Mouse (Mus musculus) forebrain, embryonic 11.5 days (tissue): ENCODE results near the gene Gper1. TPM values are rescaled to one million over a fixed set of nuclear protein-coding genes. Genes with fewer than 3 reads are reported as not detected.

Experiments used
- ATAC-seq: fragments of 200-750 bp; cut with Nextera tagmentation; replicated peaks from 2 replicates; pipeline ENCODE4 v1.8.0; 2017; ENCODE audit warnings: moderate TSS enrichment; ENCODE audit not compliant: low FRiP score
- DNase-seq: peaks from one replicate; pipeline ENCODE4 v3.0.0-alpha.2; 2017; ENCODE audit warnings: low spot score
- H3K27ac ChIP-seq: fragments of 300-500 bp; sonication (generic); 2 replicates; pipeline ENCODE4 v1.5.1; 2014; ENCODE audit warnings: low read depth, low read length
- H3K27me3 ChIP-seq: fragments of 300-500 bp; sonication (generic); 2 replicates; pipeline ENCODE4 v1.6.1; 2014; ENCODE audit warnings: mild to moderate bottlenecking, low read length, mixed read lengths; ENCODE audit not compliant: control insufficient read depth, insufficient read depth
- H3K36me3 ChIP-seq: fragments of 300-500 bp; sonication (generic); 2 replicates; pipeline ENCODE4 v1.6.1; 2014; ENCODE audit warnings: mild to moderate bottlenecking, low read length, moderate library complexity, mixed read lengths; ENCODE audit not compliant: control insufficient read depth, insufficient read depth
- H3K4me1 ChIP-seq: fragments of 300-500 bp; sonication (generic); replicated peaks from 2 replicates; pipeline ENCODE4 v1.6.1; 2014; ENCODE audit warnings: low read length, mixed read lengths; ENCODE audit not compliant: control insufficient read depth, insufficient read depth
- H3K4me2 ChIP-seq: fragments of 300-500 bp; sonication (generic); 2 replicates; pipeline ENCODE4 v1.6.1; 2014; ENCODE audit warnings: low read depth, mild to moderate bottlenecking, low read length, moderate library complexity, mixed read lengths; ENCODE audit not compliant: severe bottlenecking
- H3K4me3 ChIP-seq: fragments of 300-500 bp; sonication (generic); 2 replicates; pipeline ENCODE4 v1.5.1; 2014; ENCODE audit warnings: low read depth, low read length
- H3K9ac ChIP-seq: fragments of 300-500 bp; sonication (generic); 2 replicates; pipeline ENCODE4 v1.6.1; 2014; ENCODE audit warnings: low read length
- H3K9me3 ChIP-seq: fragments of 300-500 bp; sonication (generic); 2 replicates; pipeline ENCODE4 v1.6.1; 2016; ENCODE audit warnings: low read length, mixed read lengths; ENCODE audit not compliant: control insufficient read depth
- WGBS: fragments of 180-500 bp; shearing (Covaris S2); extraction: QIAGEN DNeasy Blood & Tissue Kit; methylation state at CpG from one replicate; pipeline ENCODE4 v1.1.7; 2014; 5-methylcytosine and 5-hydroxymethylcytosine counted together
- polyA plus RNA-seq: library from polyadenylated mRNA; unstranded; fragments of >200 nt; fragmentation: Nextera tagmentation; extraction: Ambion mirVana; gene quantifications from 2 replicates; pipeline ENCODE4 v1.2.1, GENCODE M21; 2014

Gper1 gene
- polyA plus RNA-seq, 1 experiment from 2014 or later: 1.9 TPM

- DNase-seq: no peak
- Histone ChIP-seq H3K27ac (no peak overlapping the region), H3K4me2 (no peak overlapping the region), H3K4me1 (no peaks in the 10 kb centered on the region), H3K27me3 (no peaks in the 10 kb centered on the region), H3K36me3 (no peaks in the 10 kb centered on the region), H3K4me3 (no peak overlapping the region), H3K9ac (no peak overlapping the region), H3K9me3 (no peaks in the 10 kb centered on the region)
- WGBS: 90% methylated on average over 4 of the region's 4 CpGs
- ATAC-seq: no peak
Measured at GRCm38 (mm10) chr5:139395528-139395927, 27.4 kb upstream of the Gper1 start.

- 86% methylated on average over 4 of the region's 4 CpGs for WGBS
- H3K9ac ChIP-seq: no peak overlapping the region
- H3K4me2 ChIP-seq: no peak overlapping the region
- H3K4me1 ChIP-seq: no peaks in the 10 kb centered on the region
- H3K27me3 ChIP-seq: no peaks in the 10 kb centered on the region
- H3K9me3 ChIP-seq: no peaks in the 10 kb centered on the region
- H3K36me3 ChIP-seq: no peaks in the 10 kb centered on the region
- ATAC-seq (no peak), DNase-seq (no peak)
- no peak overlapping the region for H3K4me3 ChIP-seq
- no peak overlapping the region for H3K27ac ChIP-seq
Measured at GRCm38 (mm10) chr5:139397359-139397916, 25.5 kb upstream of the Gper1 start.

- Histone ChIP-seq H3K4me3 (no peak overlapping the region), H3K4me2 (no peak overlapping the region), H3K27me3 (no peaks in the 10 kb centered on the region), H3K36me3 (no peaks in the 10 kb centered on the region), H3K4me1 (no peaks in the 10 kb centered on the region), H3K9me3 (no peaks in the 10 kb centered on the region), H3K27ac (no peak overlapping the region), H3K9ac (no peak overlapping the region)
- DNase-seq: peak; percentile 88
- ATAC-seq: 0 out of 2 replicates have a peak, but pooled peaks have one; percentile 42
- whole genome bisulfite sequencing: 42% methylated on average over 5 of the region's 5 CpGs
Measured at GRCm38 (mm10) chr5:139397959-139398753, 24.8 kb upstream of the Gper1 start.

GRCm38 (mm10) chr5:139398786-139399185 is 24.2 kb upstream of the Gper1 start:
- no peaks in the 10 kb centered on the region for H3K36me3 ChIP-seq
- H3K27ac ChIP-seq: no peak overlapping the region
- ATAC-seq (no peak), DNase-seq (no peak)
- no peak overlapping the region for H3K4me3 ChIP-seq
- no peaks in the 10 kb centered on the region for H3K4me1 ChIP-seq
- H3K27me3 ChIP-seq: no peaks in the 10 kb centered on the region
- H3K4me2 ChIP-seq: no peak overlapping the region
- 88% methylated on average over 5 of the region's 5 CpGs for WGBS
- H3K9ac ChIP-seq: no peak overlapping the region
- no peaks in the 10 kb centered on the region for H3K9me3 ChIP-seq

- Histone ChIP-seq H3K9ac (no peak overlapping the region), H3K4me3 (no peak overlapping the region), H3K4me1 (no peaks in the 10 kb centered on the region), H3K27ac (no peak overlapping the region), H3K27me3 (no peaks in the 10 kb centered on the region), H3K36me3 (no peaks in the 10 kb centered on the region), H3K4me2 (no peak overlapping the region), H3K9me3 (no peaks in the 10 kb centered on the region)
- DNase-seq: no peak
- WGBS: 95% methylated on average over 14 of the region's 14 CpGs
- no peak for ATAC-seq
Measured at GRCm38 (mm10) chr5:139399991-139400390, 23.0 kb upstream of the Gper1 start.

- no peaks in the 10 kb centered on the region for H3K36me3 ChIP-seq
- ATAC-seq (no peak), DNase-seq (no peak)
- no peak overlapping the region for H3K27ac ChIP-seq
- no peaks in the 10 kb centered on the region for H3K4me1 ChIP-seq
- H3K9me3 ChIP-seq: no peaks in the 10 kb centered on the region
- no peaks in the 10 kb centered on the region for H3K27me3 ChIP-seq
- H3K4me3 ChIP-seq: no peak overlapping the region
- WGBS: 88% methylated on average over 2 of the region's 2 CpGs
- no peak overlapping the region for H3K4me2 ChIP-seq
- no peak overlapping the region for H3K9ac ChIP-seq
Measured at GRCm38 (mm10) chr5:139402106-139402505, 20.8 kb upstream of the Gper1 start.

- H3K27me3 ChIP-seq: no peaks in the 10 kb centered on the region
- no peak overlapping the region for H3K9ac ChIP-seq
- H3K4me2 ChIP-seq: no peak overlapping the region
- no peaks in the 10 kb centered on the region for H3K9me3 ChIP-seq
- H3K4me1 ChIP-seq: no peaks in the 10 kb centered on the region
- 87% methylated on average over 8 of the region's 8 CpGs for WGBS
- no peak overlapping the region for H3K4me3 ChIP-seq
- no peak for ATAC-seq
- no peak for DNase-seq
- H3K36me3 ChIP-seq: no peaks in the 10 kb centered on the region
- H3K27ac ChIP-seq: no peak overlapping the region
Measured at GRCm38 (mm10) chr5:139403692-139404260, 19.2 kb upstream of the Gper1 start.

GRCm38 (mm10) chr5:139404801-139405401 is 18.1 kb upstream of the Gper1 start, which contains the start of gene C130050O18Rik:
Gene C130050O18Rik (plus strand): TSS chr5:139405280.
- DNase-seq: no peak
- Histone ChIP-seq H3K9ac (no peak within 1 kb of the TSS), H3K4me2 (no peak within 1 kb of the TSS), H3K27me3 (no peaks in the 10 kb centered on the region), H3K27ac (no peak within 1 kb of the TSS), H3K4me3 (no peak within 1 kb of the TSS), H3K4me1 (no peaks in the 10 kb centered on the region), H3K36me3 (no peaks in the 10 kb centered on the region), H3K9me3 (no peaks in the 10 kb centered on the region)
- WGBS: 87% methylated on average over 6 of the region's 6 CpGs
- ATAC-seq: no peak
